Mouse (Mus musculus) hindbrain, embryonic 16.5 days (tissue): ENCODE data around the gene Zfp688. TPM values are rescaled to one million over a fixed set of nuclear protein-coding genes. Genes with fewer than 3 reads are reported as not detected.
"Not testable (repeated sequence)": the region's sequence is repeated elsewhere in the genome, so short reads cannot be mapped to it uniquely, and the experiment has no call there.

ENCODE experiments used
- ATAC-seq: fragments of 200-750 bp; cut with Nextera tagmentation; 2 replicates; pipeline ENCODE4 v1.8.0; 2017; ENCODE audit warnings: moderate TSS enrichment, moderate library complexity
- H3K27ac ChIP-seq: fragments of 300-500 bp; sonication (generic); 2 replicates; pipeline ENCODE4 v1.5.1; 2014; ENCODE audit warnings: low read depth, mild to moderate bottlenecking, control low read depth, low read length, moderate library complexity
- H3K27me3 ChIP-seq: fragments of 300-500 bp; sonication (generic); replicated peaks from 2 replicates; pipeline ENCODE4 v1.6.1; 2014; ENCODE audit warnings: low read length; ENCODE audit not compliant: control insufficient read depth, insufficient read depth
- H3K36me3 ChIP-seq: fragments of 300-500 bp; sonication (generic); 2 replicates; pipeline ENCODE4 v1.6.1; 2014; ENCODE audit warnings: mild to moderate bottlenecking, low read length, moderate library complexity, mixed read lengths; ENCODE audit not compliant: control insufficient read depth, insufficient read depth
- H3K4me1 ChIP-seq: fragments of 300-500 bp; sonication (generic); 2 replicates; pipeline ENCODE4 v1.6.1; 2014; ENCODE audit warnings: low read depth, low read length; ENCODE audit not compliant: control insufficient read depth, insufficient read depth
- H3K4me2 ChIP-seq: fragments of 300-500 bp; sonication (generic); 2 replicates; pipeline ENCODE4 v1.6.1; 2014; ENCODE audit warnings: mild to moderate bottlenecking, low read length, control low read depth, moderate library complexity
- H3K4me3 ChIP-seq: fragments of 300-500 bp; sonication (generic); 2 replicates; pipeline ENCODE4 v1.5.1; 2014; ENCODE audit warnings: mild to moderate bottlenecking, low read length, control low read depth, moderate library complexity
- H3K9ac ChIP-seq: fragments of 300-500 bp; sonication (generic); 2 replicates; pipeline ENCODE4 v1.6.1; 2014; ENCODE audit warnings: low read depth, mild to moderate bottlenecking, control low read depth, low read length, moderate library complexity
- H3K9me3 ChIP-seq: fragments of 300-500 bp; sonication (generic); 2 replicates; pipeline ENCODE4 v1.6.1; 2014; ENCODE audit warnings: mild to moderate bottlenecking, low read length, moderate library complexity; ENCODE audit not compliant: control insufficient read depth
- WGBS: fragments of 180-500 bp; shearing (Covaris S2); extraction: QIAGEN DNeasy Blood & Tissue Kit; methylation state at CpG from one replicate; pipeline ENCODE4 v1.1.7; 2014; 5-methylcytosine and 5-hydroxymethylcytosine counted together
- polyA plus RNA-seq: library from polyadenylated mRNA; unstranded; fragments of >200 nt; fragmentation: Nextera tagmentation; extraction: Ambion mirVana; gene quantifications from 2 replicates; pipeline ENCODE4 v1.2.1, GENCODE M21; 2015

The Zfp688 gene
- polyA plus RNA-seq, 1 experiment from 2014 or later, result 29.1 TPM

DNA sequence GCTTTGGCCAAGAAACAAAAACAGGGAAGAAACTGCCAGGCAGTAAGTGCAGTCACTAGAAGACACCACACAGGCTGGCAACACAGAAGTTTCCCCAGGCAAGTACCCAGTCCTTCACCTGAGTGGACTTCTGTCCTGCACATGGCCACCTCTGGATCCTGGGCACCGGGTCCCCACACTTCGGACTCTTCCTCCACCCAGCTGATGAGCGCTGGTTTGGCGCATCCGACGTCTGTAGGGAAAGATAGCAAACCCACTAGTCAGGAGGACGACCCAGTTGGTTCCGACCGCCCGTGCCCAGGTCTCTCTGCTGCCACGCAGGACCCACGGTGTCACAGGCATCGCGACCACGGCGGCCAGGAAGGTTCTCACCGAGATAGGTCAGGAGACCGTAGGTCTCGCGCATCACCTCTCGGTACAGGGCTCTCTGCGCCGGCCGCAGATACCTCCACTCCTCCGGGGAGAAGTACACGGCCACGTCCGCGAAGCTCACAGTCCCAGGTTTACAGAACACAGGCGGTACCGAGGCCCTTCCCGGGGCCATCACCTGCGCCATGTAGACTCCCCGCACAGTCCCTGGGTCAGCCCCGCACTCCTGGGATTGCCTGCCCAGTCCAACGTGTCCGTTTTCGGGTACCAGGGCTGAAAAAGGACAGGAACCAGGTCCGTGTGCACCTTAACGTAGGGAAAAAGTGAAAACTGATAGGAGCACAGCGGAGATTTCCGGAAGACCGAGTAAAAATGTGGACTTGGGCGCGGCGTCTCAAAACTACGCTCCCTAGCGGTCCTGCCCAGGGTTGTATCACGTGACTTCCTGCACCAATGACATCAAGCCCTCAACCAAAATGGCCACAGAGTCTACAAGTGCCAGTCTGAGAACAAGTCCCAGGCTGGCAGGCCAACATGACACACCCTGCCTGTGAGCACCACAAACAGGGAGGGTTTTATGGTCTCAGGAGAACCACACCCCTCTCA lies 46.3 kb downstream of the Zfp688 start, which contains the start of gene Zfp747:
Gene Zfp747 (minus strand): TSS at position 780 of the 975 bp plus-strand sequence.
- Histone ChIP-seq H3K27ac (peak within 1 kb of the TSS; percentile 79), H3K9ac (peak within 1 kb of the TSS; percentile 80), H3K4me3 (peak within 1 kb of the TSS; percentile 72), H3K4me2 (peak within 1 kb of the TSS; percentile 71)
- H3K4me1 ChIP-seq, H3K36me3 ChIP-seq, H3K27me3 ChIP-seq, H3K9me3 ChIP-seq: not testable (repeated sequence)
- peak; percentile 93 for ATAC-seq
- 3% methylated on average over 48 of the region's 49 CpGs for WGBS

GRCm38 (mm10) chr7:127371870-127372269 lies 50.0 kb downstream of the Zfp688 start:
- ATAC-seq, H3K9ac ChIP-seq, H3K27ac ChIP-seq, H3K4me3 ChIP-seq, H3K9me3 ChIP-seq, H3K27me3 ChIP-seq, H3K36me3 ChIP-seq, H3K4me2 ChIP-seq, H3K4me1 ChIP-seq: not testable (repeated sequence)
- WGBS, result 73% methylated on average over 3 of the region's 3 CpGs

GRCm38 (mm10) chr7:127371213-127371612 lies 50.7 kb downstream of the Zfp688 start:
- no peak for ATAC-seq
- no peak overlapping the region for H3K9ac ChIP-seq
- no peaks in the 10 kb centered on the region for H3K27me3 ChIP-seq
- no peak overlapping the region for H3K27ac ChIP-seq
- WGBS, result 92% methylated on average over 2 of the region's 2 CpGs
- H3K4me3 ChIP-seq, result no peak overlapping the region
- H3K4me1 ChIP-seq, result no peaks in the 10 kb centered on the region; the same call in 1 of the 2 replicates
- no peaks in the 10 kb centered on the region for H3K36me3 ChIP-seq
- H3K9me3 ChIP-seq, result no peaks in the 10 kb centered on the region
- H3K4me2 ChIP-seq, result no peak overlapping the region

Other genes starting within 250 kb of the Zfp688 start
- gene Cd2bp2, start 226.0 kb downstream of the Zfp688 start, polyA plus RNA-seq, result 70.4 and 72.7 TPM in 2 replicates
- 27.0 and 29.1 TPM in 2 replicates for gene Tbc1d10b, start 213.6 kb downstream of the Zfp688 start, polyA plus RNA-seq
- gene Mylpf, start 213.2 kb downstream of the Zfp688 start, polyA plus RNA-seq, result 3.5 and 47.0 TPM in 2 replicates
- gene Zfp553, start 189.0 kb downstream of the Zfp688 start, polyA plus RNA-seq, result 42.7 and 49.1 TPM in 2 replicates
- gene Sept1, start 188.9 kb downstream of the Zfp688 start, polyA plus RNA-seq, result 12.1 and 12.3 TPM in 2 replicates
- 76.8 and 82.6 TPM in 2 replicates for gene Zfp771, start 177.8 kb downstream of the Zfp688 start, polyA plus RNA-seq
- gene Dctpp1, start 161.4 kb downstream of the Zfp688 start, polyA plus RNA-seq, result 118 and 122 TPM in 2 replicates
- 54.2 and 58.9 TPM in 2 replicates for gene Sephs2, start 148.0 kb downstream of the Zfp688 start, polyA plus RNA-seq
- gene Itgal, start 125.8 kb downstream of the Zfp688 start, polyA plus RNA-seq, result 0.26 and 0.44 TPM in 2 replicates
- gene Zfp768, start 76.5 kb downstream of the Zfp688 start, polyA plus RNA-seq, result 16.3 and 17.4 TPM in 2 replicates
- 8.7 and 9.3 TPM in 2 replicates for gene Zfp747, start 46.0 kb downstream of the Zfp688 start, polyA plus RNA-seq
- 3.9 and 4.5 TPM in 2 replicates for gene 9130019O22Rik, start 34.9 kb downstream of the Zfp688 start, polyA plus RNA-seq
- 4.6 and 5.4 TPM in 2 replicates for gene E430018J23Rik, start 28.4 kb downstream of the Zfp688 start, polyA plus RNA-seq
- gene Zfp764, start 15.2 kb downstream of the Zfp688 start, polyA plus RNA-seq, result 4.0 and 4.1 TPM in 2 replicates
- gene Zfp689, start 27.1 kb upstream of the Zfp688 start, polyA plus RNA-seq, result 13.2 and 15.9 TPM in 2 replicates
- 29.0 and 35.2 TPM in 2 replicates for gene Prr14, start 37.5 kb upstream of the Zfp688 start, polyA plus RNA-seq
- gene Fbrs, start 57.1 kb upstream of the Zfp688 start, polyA plus RNA-seq, result 10.2 and 12.6 TPM in 2 replicates
- 37.9 and 38.7 TPM in 2 replicates for gene Srcap, start 89.9 kb upstream of the Zfp688 start, polyA plus RNA-seq
- gene Gm42715, start 97.5 kb upstream of the Zfp688 start, polyA plus RNA-seq, result 13.2 and 13.7 TPM in 2 replicates
- 4.3 and 6.2 TPM in 2 replicates for gene Tmem265, start 139.3 kb upstream of the Zfp688 start, polyA plus RNA-seq
- 60.5 and 60.9 TPM in 2 replicates for gene Phkg2, start 151.3 kb upstream of the Zfp688 start, polyA plus RNA-seq
- gene Ccdc189, start 166.5 kb upstream of the Zfp688 start, polyA plus RNA-seq, result 11.6 and 13.3 TPM in 2 replicates
- 38.0 and 48.1 TPM in 2 replicates for gene Rnf40, start 166.7 kb upstream of the Zfp688 start, polyA plus RNA-seq
- gene Zfp629, start 193.7 kb upstream of the Zfp688 start, polyA plus RNA-seq, result 15.0 and 20.7 TPM in 2 replicates